Mouse (Mus musculus) heart, embryonic 11.5 days (tissue): ENCODE data around the gene Hbp1. TPM values are rescaled to one million over a fixed set of nuclear protein-coding genes. Genes with fewer than 3 reads are reported as not detected.

Experiments used
- ATAC-seq: fragments of 200-750 bp; cut with Nextera tagmentation; replicated peaks from 2 replicates; pipeline ENCODE4 v1.8.0; 2017; ENCODE audit warnings: moderate library complexity; ENCODE audit not compliant: insufficient number of reproducible peaks, low FRiP score, low TSS enrichment
- H3K27ac ChIP-seq: fragments of 300-500 bp; sonication (generic); 2 replicates; pipeline ENCODE4 v1.5.1; 2014; ENCODE audit warnings: mild to moderate bottlenecking, low read depth, low read length
- H3K27me3 ChIP-seq: fragments of 300-500 bp; sonication (generic); 2 replicates; pipeline ENCODE4 v1.6.1; 2014; ENCODE audit warnings: mild to moderate bottlenecking, low read length, mixed read lengths; ENCODE audit not compliant: control insufficient read depth, insufficient read depth
- H3K36me3 ChIP-seq: fragments of 300-500 bp; sonication (generic); 2 replicates; pipeline ENCODE4 v1.6.1; 2014; ENCODE audit warnings: mild to moderate bottlenecking, low read length, moderate library complexity, mixed read lengths; ENCODE audit not compliant: control insufficient read depth, insufficient read depth
- H3K4me1 ChIP-seq: fragments of 300-500 bp; sonication (generic); 2 replicates; pipeline ENCODE4 v1.6.1; 2014; ENCODE audit warnings: low read length; ENCODE audit not compliant: control insufficient read depth, insufficient read depth
- H3K4me2 ChIP-seq: fragments of 300-500 bp; sonication (generic); 2 replicates; pipeline ENCODE4 v1.6.1; 2014; ENCODE audit warnings: mild to moderate bottlenecking, moderate library complexity
- H3K4me3 ChIP-seq: fragments of 300-500 bp; sonication (generic); 2 replicates; pipeline ENCODE4 v1.5.1; 2014; ENCODE audit warnings: low read depth, low read length
- H3K9ac ChIP-seq: fragments of 300-500 bp; sonication (generic); 2 replicates; pipeline ENCODE4 v1.6.1; 2014; ENCODE audit warnings: mild to moderate bottlenecking, low read depth, low read length, moderate library complexity
- H3K9me3 ChIP-seq: fragments of 300-500 bp; sonication (generic); replicated peaks from 2 replicates; pipeline ENCODE4 v1.6.1; 2016; ENCODE audit warnings: low read length; ENCODE audit not compliant: control insufficient read depth
- WGBS: fragments of 180-500 bp; shearing (Covaris S2); extraction: QIAGEN DNeasy Blood & Tissue Kit; methylation state at CpG from one replicate; pipeline ENCODE4 v1.1.7; 2014; ENCODE audit not compliant: insufficient replicate concordance; 5-methylcytosine and 5-hydroxymethylcytosine counted together
- polyA plus RNA-seq: library from polyadenylated mRNA; unstranded; fragments of >200 nt; fragmentation: Nextera tagmentation; extraction: Ambion mirVana; gene quantifications from 2 replicates; pipeline ENCODE4 v1.2.1, GENCODE M21; 2014

Gene Hbp1
- polyA plus RNA-seq, 1 experiment from 2014 or later = 85.3 TPM

- Histone ChIP-seq H3K9me3 (no peaks in the 10 kb centered on the region), H3K36me3 (no peaks in the 10 kb centered on the region), H3K27me3 (no peaks in the 10 kb centered on the region), H3K4me3 (no peak overlapping the region), H3K27ac (no peak overlapping the region), H3K4me2 (no peak overlapping the region), H3K9ac (no peak overlapping the region), H3K4me1 (peaks cover 16% of the 10 kb centered on the region)
- no peak for ATAC-seq
- 38% methylated on average over 8 of the region's 8 CpGs for WGBS
These were observed 55.1 kb downstream of the Hbp1 start for GRCm38 (mm10) chr12:31895095-31895734.

- no peaks in the 10 kb centered on the region for H3K36me3 ChIP-seq
- peaks cover 16% of the 10 kb centered on the region for H3K4me1 ChIP-seq
- H3K27ac ChIP-seq = no peak overlapping the region
- no peak overlapping the region for H3K9ac ChIP-seq
- WGBS = 85% methylated on average over 7 of the region's 7 CpGs
- ATAC-seq = no peak
- no peaks in the 10 kb centered on the region for H3K9me3 ChIP-seq
- H3K27me3 ChIP-seq = no peaks in the 10 kb centered on the region
- no peak overlapping the region for H3K4me2 ChIP-seq
- H3K4me3 ChIP-seq = no peak overlapping the region
These were observed 57.6 kb downstream of the Hbp1 start for GRCm38 (mm10) chr12:31892771-31893170.

DNA sequence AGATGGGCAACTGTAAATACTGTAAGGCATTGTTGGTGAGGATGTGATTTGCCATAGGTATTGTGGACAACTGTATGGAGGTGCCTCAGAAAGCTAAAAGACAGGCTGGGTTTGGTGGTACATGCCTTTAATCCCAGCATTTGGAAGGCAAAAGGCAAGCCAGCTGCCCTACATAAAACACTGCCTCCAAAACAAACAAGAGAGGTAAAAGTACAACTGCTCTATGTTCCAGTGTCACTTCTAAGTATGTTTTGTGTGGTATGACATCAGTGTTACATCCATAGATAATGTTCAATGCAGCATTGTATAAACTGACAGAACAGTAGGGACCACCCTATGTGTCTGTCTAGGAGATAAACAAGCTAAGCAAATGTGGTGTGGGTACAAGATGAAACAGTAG is 58.3 kb downstream of the Hbp1 start:
- H3K4me2 ChIP-seq = no peak overlapping the region
- H3K9me3 ChIP-seq = no peaks in the 10 kb centered on the region
- no peak for ATAC-seq
- H3K27me3 ChIP-seq = no peaks in the 10 kb centered on the region
- H3K36me3 ChIP-seq = no peaks in the 10 kb centered on the region
- no peak overlapping the region for H3K4me3 ChIP-seq
- H3K9ac ChIP-seq = no peak overlapping the region
- H3K27ac ChIP-seq = no peak overlapping the region
- H3K4me1 ChIP-seq = peaks cover 16% of the 10 kb centered on the region

GRCm38 (mm10) chr12:31890685-31891084 is 59.6 kb downstream of the Hbp1 start:
- Histone ChIP-seq H3K4me3 (no peak overlapping the region), H3K36me3 (no peaks in the 10 kb centered on the region), H3K4me2 (no peak overlapping the region), H3K27me3 (no peaks in the 10 kb centered on the region), H3K9ac (no peak overlapping the region), H3K9me3 (no peaks in the 10 kb centered on the region), H3K27ac (no peak overlapping the region), H3K4me1 (peaks cover 7% of the 10 kb centered on the region)
- ATAC-seq = no peak
- 74% methylated on average over 6 of the region's 6 CpGs for WGBS

- Histone ChIP-seq H3K27ac (no peak overlapping the region), H3K27me3 (no peaks in the 10 kb centered on the region)
These were observed 64.3 kb downstream of the Hbp1 start for GRCm38 (mm10) chr12:31885844-31886606.

DNA sequence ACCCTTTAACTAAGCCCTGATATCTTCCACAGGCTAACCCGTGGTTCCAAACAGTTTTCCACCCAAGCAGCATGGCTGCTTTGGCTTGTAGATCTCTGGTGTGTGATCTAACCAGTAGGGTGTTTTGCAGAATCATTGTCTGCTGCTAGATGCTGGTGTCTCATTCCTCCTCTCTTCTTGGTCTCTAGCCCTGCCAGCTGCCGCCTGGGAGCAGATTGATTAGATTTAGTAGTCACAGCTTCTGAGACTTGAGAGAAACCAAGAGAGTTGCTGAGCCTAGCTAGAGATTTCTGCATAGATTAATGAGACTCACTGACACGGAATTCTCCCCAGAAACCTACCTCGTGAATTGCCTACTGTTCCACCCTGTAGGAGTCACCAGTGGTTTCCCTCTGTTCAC is 65.3 kb downstream of the Hbp1 start:
- ATAC-seq = no peak
- 77% methylated on average over 4 of the region's 4 CpGs for whole genome bisulfite sequencing
- H3K27me3 ChIP-seq = no peaks in the 10 kb centered on the region
- H3K36me3 ChIP-seq = no peaks in the 10 kb centered on the region
- H3K4me1 ChIP-seq = no peaks in the 10 kb centered on the region
- no peak overlapping the region for H3K4me2 ChIP-seq
- no peak overlapping the region for H3K4me3 ChIP-seq
- H3K27ac ChIP-seq = no peak overlapping the region
- no peak overlapping the region for H3K9ac ChIP-seq
- H3K9me3 ChIP-seq = no peaks in the 10 kb centered on the region

More at GRCm38 (mm10) chr12:31885844-31886606, 64.3 kb downstream of the Hbp1 start:
- Histone ChIP-seq H3K9ac (no peak overlapping the region), H3K9me3 (no peaks in the 10 kb centered on the region), H3K4me3 (no peak overlapping the region), H3K4me2 (no peak overlapping the region), H3K4me1 (no peaks in the 10 kb centered on the region), H3K36me3 (no peaks in the 10 kb centered on the region)
- ATAC-seq = no peak
- 93% methylated on average over 11 of the region's 11 CpGs for WGBS

DNA sequence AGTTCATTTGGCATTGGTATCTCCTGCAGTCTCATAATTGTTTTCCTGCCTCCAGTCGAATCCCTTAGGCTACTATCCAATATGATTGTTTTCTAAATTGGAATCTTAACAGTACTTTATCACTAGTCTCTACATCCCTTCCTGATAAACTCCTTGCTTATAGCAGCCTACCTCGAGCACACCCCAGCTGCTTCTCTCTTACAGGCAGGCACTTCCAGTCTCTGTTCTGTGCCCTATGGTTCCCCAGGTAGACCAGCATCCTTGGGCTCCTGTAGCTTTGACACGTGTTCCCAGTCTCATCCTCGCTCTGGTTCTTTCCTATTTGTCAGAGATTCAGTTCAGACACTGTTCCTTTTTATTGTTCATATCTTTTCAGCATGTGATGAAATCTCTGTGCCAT is 66.0 kb downstream of the Hbp1 start:
- no peaks in the 10 kb centered on the region for H3K27me3 ChIP-seq
- H3K27ac ChIP-seq = no peak overlapping the region
- H3K4me3 ChIP-seq = no peak overlapping the region
- 77% methylated on average over 4 of the region's 4 CpGs for WGBS
- H3K4me2 ChIP-seq = no peak overlapping the region
- no peak for ATAC-seq
- H3K9me3 ChIP-seq = no peaks in the 10 kb centered on the region
- no peaks in the 10 kb centered on the region for H3K4me1 ChIP-seq
- no peak overlapping the region for H3K9ac ChIP-seq
- no peaks in the 10 kb centered on the region for H3K36me3 ChIP-seq

DNA sequence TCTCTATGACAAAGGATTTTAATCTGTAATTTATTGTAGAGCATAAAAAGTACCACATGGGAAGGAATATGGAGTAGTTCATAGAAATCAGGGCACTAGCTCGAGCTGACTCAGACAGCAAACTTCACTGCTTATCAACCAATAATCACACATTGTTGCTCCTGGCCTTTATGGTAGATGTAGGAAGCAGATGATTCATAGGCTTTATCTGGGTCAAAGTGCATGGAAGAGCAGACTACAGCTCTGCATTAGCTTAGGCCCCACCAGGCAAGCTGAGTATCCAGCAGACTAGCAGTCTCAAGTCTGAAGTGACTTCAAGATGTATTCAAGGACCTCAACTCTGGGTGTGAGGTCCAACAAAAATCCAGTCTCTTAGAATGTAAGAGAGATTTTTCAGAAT is 67.6 kb downstream of the Hbp1 start:
- 68% methylated on average over 1 of the region's 1 CpGs for WGBS
- Histone ChIP-seq H3K4me3 (no peak overlapping the region), H3K36me3 (no peaks in the 10 kb centered on the region), H3K4me1 (no peaks in the 10 kb centered on the region), H3K27me3 (no peaks in the 10 kb centered on the region), H3K4me2 (no peak overlapping the region), H3K27ac (no peak overlapping the region), H3K9me3 (no peaks in the 10 kb centered on the region), H3K9ac (no peak overlapping the region)
- ATAC-seq = no peak

- H3K9ac ChIP-seq = no peak overlapping the region
- H3K36me3 ChIP-seq = no peaks in the 10 kb centered on the region
- H3K9me3 ChIP-seq = no peaks in the 10 kb centered on the region
- H3K4me3 ChIP-seq = no peak overlapping the region
- ATAC-seq = no peak
- H3K4me1 ChIP-seq = no peaks in the 10 kb centered on the region
- no peak overlapping the region for H3K4me2 ChIP-seq
- no peaks in the 10 kb centered on the region for H3K27me3 ChIP-seq
- WGBS = 75% methylated on average over 4 of the region's 4 CpGs
- no peak overlapping the region for H3K27ac ChIP-seq
These were observed 73.6 kb downstream of the Hbp1 start for GRCm38 (mm10) chr12:31876775-31877174.
